Mouse (Mus musculus) stomach, postnatal 0 days (tissue): ENCODE data around the gene Ptgir.
A peak's percentile ranks its signal among the peaks of the same experiment; 100 is the strongest.

ENCODE experiments used
- CTCF ChIP-seq: IDR thresholded peaks from 2 replicates; pipeline ENCODE4 v1.5.1; 2016; ENCODE audit warnings: antibody characterized with exemption, low read depth, mild to moderate bottlenecking, moderate library complexity
- EP300 ChIP-seq: optimal IDR thresholded peaks from 2 replicates; pipeline ENCODE3; 2016; ENCODE audit warnings: antibody characterized with exemption

DNA sequence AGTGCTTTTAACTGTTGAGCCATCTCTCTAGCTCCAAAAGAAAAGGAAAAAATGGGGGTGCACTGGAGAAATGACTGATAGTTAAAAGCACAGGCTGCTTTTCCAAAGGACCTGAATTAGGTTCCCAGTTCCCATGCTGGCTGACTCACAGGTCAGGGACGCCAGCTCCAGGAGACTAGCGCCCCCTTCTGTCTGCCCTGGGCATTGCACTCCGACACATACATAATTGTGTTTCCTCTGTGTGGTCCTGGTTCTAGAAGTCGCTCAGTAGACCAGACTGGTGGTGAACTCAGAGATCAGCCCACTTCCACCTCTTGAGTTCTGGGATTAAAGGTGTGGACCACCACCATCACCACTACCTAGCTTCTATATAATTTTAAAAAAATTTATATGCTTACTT lies 31.0 kb downstream of the Ptgir start:
- TF ChIP-seq CTCF: peak; percentile 58
- no peak for TF ChIP-seq EP300
